Mouse (Mus musculus): ENCODE results near the gene Gm20388. TPM values are rescaled to one million over a fixed set of nuclear protein-coding genes. Genes with fewer than 3 reads are reported as not detected.

Gene Gm20388
- polyA plus RNA-seq, 1 experiment from 2014 or later: not detected

- H3K27ac ChIP-seq: no peak overlapping the region
- WGBS: 91% methylated on average over 5 of the region's 5 CpGs
- H3K27me3 ChIP-seq (ENCODE audit: control insufficient read depth, insufficient read depth, low read length): no peaks in the 10 kb centered on the region
- peaks cover 21% of the 10 kb centered on the region; the same call in 1 of the 2 replicates for H3K36me3 ChIP-seq (replicated peaks; ENCODE audit: control insufficient read depth, insufficient read depth)
- H3K9me3 ChIP-seq (ENCODE audit: control insufficient read depth, low read length): no peaks in the 10 kb centered on the region
- DNase-seq (ENCODE audit: low spot score): no peak
- ATAC-seq (ENCODE audit: low FRiP score): no peak
- no peak overlapping the region for H3K4me2 ChIP-seq (replicated peaks)
- no peak overlapping the region for H3K9ac ChIP-seq
- no peaks in the 10 kb centered on the region for H3K4me1 ChIP-seq (replicated peaks; ENCODE audit: control insufficient read depth, insufficient read depth, low read length)
- no peak overlapping the region for H3K4me3 ChIP-seq (replicated peaks; ENCODE audit: low read length)
Measured at GRCm38 (mm10) chr8:124373753-124374152, 4463.1 kb downstream of the Gm20388 start.

DNA sequence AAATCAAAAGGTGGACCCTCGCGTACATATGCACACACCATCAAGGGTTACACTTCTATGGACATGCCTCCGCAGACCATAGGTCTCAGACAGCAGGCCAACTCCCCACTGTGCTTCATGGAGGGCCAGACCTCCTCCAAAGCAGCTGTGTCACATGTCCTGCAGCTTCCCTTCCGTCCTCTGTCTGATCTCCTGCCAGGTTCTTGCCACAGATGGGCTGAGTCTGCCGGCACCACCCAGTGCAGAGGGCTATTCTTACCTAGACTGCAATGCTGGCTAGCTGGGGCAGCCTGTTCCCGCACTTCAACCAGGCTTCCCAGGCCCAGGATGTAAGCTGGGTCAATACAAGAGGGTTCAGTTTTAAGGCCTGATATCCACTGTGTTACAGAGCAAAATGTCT, 4464.5 kb downstream of the Gm20388 start:
- no peaks in the 10 kb centered on the region for H3K9me3 ChIP-seq (ENCODE audit: control insufficient read depth, low read length)
- H3K27ac ChIP-seq: no peak overlapping the region
- ATAC-seq (ENCODE audit: low FRiP score) (no peak), DNase-seq (ENCODE audit: low spot score) (no peak)
- no peaks in the 10 kb centered on the region for H3K27me3 ChIP-seq (ENCODE audit: control insufficient read depth, insufficient read depth, low read length)
- H3K9ac ChIP-seq: no peak overlapping the region
- 83% methylated on average over 6 of the region's 6 CpGs for WGBS
- H3K4me3 ChIP-seq (replicated peaks; ENCODE audit: low read length): no peak overlapping the region
- H3K4me2 ChIP-seq (replicated peaks): no peak overlapping the region
- no peaks in the 10 kb centered on the region for H3K4me1 ChIP-seq (replicated peaks; ENCODE audit: control insufficient read depth, insufficient read depth, low read length)
- peaks cover 16% of the 10 kb centered on the region; the same call in 1 of the 2 replicates for H3K36me3 ChIP-seq (replicated peaks; ENCODE audit: control insufficient read depth, insufficient read depth)

- H3K27me3 ChIP-seq (ENCODE audit: control insufficient read depth, insufficient read depth, low read length): no peaks in the 10 kb centered on the region
- WGBS: 89% methylated on average over 9 of the region's 9 CpGs
- H3K4me3 ChIP-seq (replicated peaks; ENCODE audit: low read length): no peak overlapping the region
- peaks cover 13% of the 10 kb centered on the region; the same call in 1 of the 2 replicates for H3K36me3 ChIP-seq (replicated peaks; ENCODE audit: control insufficient read depth, insufficient read depth)
- ATAC-seq (ENCODE audit: low FRiP score): no peak
- H3K4me1 ChIP-seq (replicated peaks; ENCODE audit: control insufficient read depth, insufficient read depth, low read length): no peaks in the 10 kb centered on the region
- no peak overlapping the region for H3K9ac ChIP-seq
- no peaks in the 10 kb centered on the region for H3K9me3 ChIP-seq (ENCODE audit: control insufficient read depth, low read length)
- no peak overlapping the region for H3K27ac ChIP-seq
- no peak overlapping the region for H3K4me2 ChIP-seq (replicated peaks)
- no peak for DNase-seq (ENCODE audit: low spot score)
Measured at GRCm38 (mm10) chr8:124375727-124376126, 4465.1 kb downstream of the Gm20388 start.

GRCm38 (mm10) chr8:124376406-124376805, 4465.8 kb downstream of the Gm20388 start:
- 94% methylated on average over 12 of the region's 12 CpGs for WGBS
- H3K9ac ChIP-seq: no peak overlapping the region
- H3K4me3 ChIP-seq (replicated peaks; ENCODE audit: low read length): no peak overlapping the region
- no peak overlapping the region for H3K4me2 ChIP-seq (replicated peaks)
- no peak for DNase-seq (ENCODE audit: low spot score)
- no peak for ATAC-seq (ENCODE audit: low FRiP score)
- H3K9me3 ChIP-seq (ENCODE audit: control insufficient read depth, low read length): no peaks in the 10 kb centered on the region
- H3K36me3 ChIP-seq (replicated peaks; ENCODE audit: control insufficient read depth, insufficient read depth): peaks cover 16% of the 10 kb centered on the region
- H3K27me3 ChIP-seq (ENCODE audit: control insufficient read depth, insufficient read depth, low read length): no peaks in the 10 kb centered on the region
- no peak overlapping the region for H3K27ac ChIP-seq
- no peaks in the 10 kb centered on the region for H3K4me1 ChIP-seq (replicated peaks; ENCODE audit: control insufficient read depth, insufficient read depth, low read length)

DNA sequence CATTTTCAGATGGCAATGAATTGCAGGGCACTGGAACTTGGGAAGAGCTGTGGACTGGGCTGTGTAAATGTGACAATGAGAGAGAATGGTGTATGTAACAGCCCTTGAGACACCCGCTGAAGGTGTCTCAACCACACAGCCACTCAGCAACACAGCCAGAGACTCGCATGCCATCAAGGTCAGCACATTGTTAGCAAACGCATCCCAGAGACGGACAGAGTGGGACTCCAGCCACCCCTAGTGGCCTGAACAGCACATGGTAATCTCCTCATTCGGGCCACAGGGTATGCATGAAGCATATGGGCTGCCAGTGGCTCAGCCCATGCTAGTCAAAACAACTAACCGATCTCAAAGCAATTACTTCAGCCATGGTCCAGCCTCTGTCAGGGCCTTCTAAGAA, 4468.6 kb downstream of the Gm20388 start:
- Histone ChIP-seq H3K4me1 (replicated peaks; ENCODE audit: control insufficient read depth, insufficient read depth, low read length) (peaks cover 9% of the 10 kb centered on the region), H3K9me3 (ENCODE audit: control insufficient read depth, low read length) (no peaks in the 10 kb centered on the region), H3K27ac (no peak overlapping the region), H3K4me2 (replicated peaks) (no peak overlapping the region), H3K27me3 (ENCODE audit: control insufficient read depth, insufficient read depth, low read length) (no peaks in the 10 kb centered on the region), H3K36me3 (replicated peaks; ENCODE audit: control insufficient read depth, insufficient read depth) (peaks cover 14% of the 10 kb centered on the region), H3K4me3 (replicated peaks; ENCODE audit: low read length) (no peak overlapping the region), H3K9ac (no peak overlapping the region)
- ATAC-seq (ENCODE audit: low FRiP score): no peak
- WGBS: 65% methylated on average over 6 of the region's 6 CpGs
- no peak for DNase-seq (ENCODE audit: low spot score)

DNA sequence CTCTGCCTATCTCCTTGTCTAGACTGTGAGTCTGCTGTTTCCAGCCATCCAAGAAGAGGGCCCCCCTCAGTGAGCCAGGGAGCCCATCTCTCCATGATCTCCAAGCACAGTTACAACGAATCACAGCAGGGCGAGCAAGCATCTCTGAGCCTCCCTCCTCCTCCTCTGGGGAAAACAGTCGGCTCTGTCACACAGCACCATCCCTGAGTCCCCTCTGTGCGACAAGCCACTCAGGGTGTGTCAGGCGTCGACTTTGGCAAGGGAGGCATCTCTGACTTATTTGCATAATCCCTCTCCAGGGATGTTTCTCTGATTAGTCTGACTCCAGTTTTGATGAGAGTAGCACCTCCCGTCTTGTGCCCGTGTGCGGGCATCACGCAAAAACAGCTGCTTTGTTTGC, 4471.6 kb downstream of the Gm20388 start:
- Histone ChIP-seq H3K9ac (no peak overlapping the region), H3K36me3 (replicated peaks; ENCODE audit: control insufficient read depth, insufficient read depth) (peaks cover 8% of the 10 kb centered on the region), H3K27ac (peak overlapping the region; percentile 64; the same call in 1 of the 2 replicates), H3K4me3 (replicated peaks; ENCODE audit: low read length) (no peak overlapping the region), H3K4me1 (replicated peaks; ENCODE audit: control insufficient read depth, insufficient read depth, low read length) (peaks cover 12% of the 10 kb centered on the region), H3K27me3 (ENCODE audit: control insufficient read depth, insufficient read depth, low read length) (no peaks in the 10 kb centered on the region), H3K4me2 (replicated peaks) (no peak overlapping the region), H3K9me3 (ENCODE audit: control insufficient read depth, low read length) (no peaks in the 10 kb centered on the region)
- 38% methylated on average over 10 of the region's 10 CpGs for WGBS
- ATAC-seq (ENCODE audit: low FRiP score): peak; percentile 69
- DNase-seq (ENCODE audit: low spot score): peak; percentile 39

DNA sequence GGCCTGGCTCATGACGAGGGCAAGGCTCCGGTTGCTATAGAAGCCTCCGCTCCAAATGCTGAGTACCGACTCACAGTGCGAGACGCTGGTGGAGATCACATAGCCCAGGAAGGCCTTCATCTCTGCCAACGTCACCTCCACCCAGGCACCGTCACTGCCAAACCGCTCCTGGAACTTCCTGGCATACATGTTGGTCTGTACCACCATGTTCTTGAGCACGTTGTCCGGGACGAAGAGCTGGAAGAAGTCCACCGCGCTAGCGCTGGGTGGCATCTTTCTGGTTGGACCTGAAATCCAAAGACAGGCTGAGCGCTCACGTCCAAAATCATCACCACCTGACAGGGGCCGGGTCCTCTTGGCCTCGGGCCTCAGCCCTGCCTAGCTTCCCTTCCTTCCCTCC, 4473.7 kb downstream of the Gm20388 start:
- 95% methylated on average over 19 of the region's 19 CpGs for WGBS
- Histone ChIP-seq H3K4me1 (replicated peaks; ENCODE audit: control insufficient read depth, insufficient read depth, low read length) (peaks cover 12% of the 10 kb centered on the region), H3K9me3 (ENCODE audit: control insufficient read depth, low read length) (no peaks in the 10 kb centered on the region), H3K27ac (no peak overlapping the region), H3K4me3 (replicated peaks; ENCODE audit: low read length) (no peak overlapping the region), H3K27me3 (ENCODE audit: control insufficient read depth, insufficient read depth, low read length) (no peaks in the 10 kb centered on the region), H3K4me2 (replicated peaks) (no peak overlapping the region), H3K36me3 (replicated peaks; ENCODE audit: control insufficient read depth, insufficient read depth) (peaks cover 8% of the 10 kb centered on the region; the same call in 1 of the 2 replicates), H3K9ac (no peak overlapping the region)
- DNase-seq (ENCODE audit: low spot score): no peak
- no peak for ATAC-seq (ENCODE audit: low FRiP score)

DNA sequence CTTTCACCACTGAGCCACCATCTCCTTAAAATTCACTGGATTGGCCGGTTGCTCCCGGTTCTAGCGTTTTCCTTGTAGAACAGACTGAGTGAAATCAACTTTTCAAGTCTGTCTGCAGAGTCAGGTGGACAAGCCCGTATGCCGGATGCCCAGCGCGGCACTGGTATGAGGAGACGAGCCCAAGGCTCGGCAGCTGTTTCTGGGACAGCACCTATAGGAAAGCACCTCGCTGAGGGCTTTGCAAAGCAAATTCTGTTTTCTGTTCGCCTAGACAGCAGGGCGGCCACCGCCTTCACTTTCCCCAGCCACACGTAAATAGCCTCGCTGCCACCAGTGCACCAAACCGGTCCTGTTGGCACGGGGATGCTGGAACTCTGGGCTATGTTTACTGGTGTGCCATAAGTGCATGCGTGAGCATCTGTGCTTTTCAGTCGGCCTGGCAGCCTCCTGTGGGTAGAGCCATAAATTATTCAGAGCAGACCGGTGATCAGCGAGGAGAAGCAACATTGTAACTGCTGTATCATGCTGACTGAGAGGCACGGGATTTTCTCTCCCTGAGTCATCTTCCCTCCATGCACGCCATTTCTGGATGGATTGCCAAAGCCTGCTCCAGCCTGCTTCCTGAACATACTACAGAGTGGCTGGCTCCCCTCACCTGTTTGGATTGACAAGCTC, 4475.7 kb downstream of the Gm20388 start:
- peak; percentile 54; the same call in 1 of the 2 replicates for ATAC-seq (ENCODE audit: low FRiP score)
- Histone ChIP-seq H3K36me3 (replicated peaks; ENCODE audit: control insufficient read depth, insufficient read depth) (peaks cover 6% of the 10 kb centered on the region; the same call in 1 of the 2 replicates), H3K4me1 (replicated peaks; ENCODE audit: control insufficient read depth, insufficient read depth, low read length) (peaks cover 12% of the 10 kb centered on the region), H3K9ac (no peak overlapping the region), H3K27ac (peak overlapping the region; percentile 36; the same call in 1 of the 2 replicates), H3K4me2 (replicated peaks) (no peak overlapping the region), H3K9me3 (ENCODE audit: control insufficient read depth, low read length) (no peaks in the 10 kb centered on the region), H3K27me3 (ENCODE audit: control insufficient read depth, insufficient read depth, low read length) (no peaks in the 10 kb centered on the region), H3K4me3 (replicated peaks; ENCODE audit: low read length) (no peak overlapping the region)
- DNase-seq (ENCODE audit: low spot score): peak; percentile 37
- 71% methylated on average over 23 of the region's 23 CpGs for WGBS

GRCm38 (mm10) chr8:124389495-124389894, 4478.9 kb downstream of the Gm20388 start:
- no peak overlapping the region for H3K27ac ChIP-seq
- 0 out of 2 replicates have a peak, but pooled peaks cover 3% of the 10 kb centered on the region for H3K4me1 ChIP-seq (replicated peaks; ENCODE audit: control insufficient read depth, insufficient read depth, low read length)
- H3K9ac ChIP-seq: no peak overlapping the region
- no peaks in the 10 kb centered on the region for H3K27me3 ChIP-seq (ENCODE audit: control insufficient read depth, insufficient read depth, low read length)
- DNase-seq (ENCODE audit: low spot score) (no peak), ATAC-seq (ENCODE audit: low FRiP score) (no peak)
- H3K4me2 ChIP-seq (replicated peaks): no peak overlapping the region
- H3K4me3 ChIP-seq (replicated peaks; ENCODE audit: low read length): no peak overlapping the region
- 87% methylated on average over 11 of the region's 11 CpGs for WGBS
- no peaks in the 10 kb centered on the region for H3K36me3 ChIP-seq (replicated peaks; ENCODE audit: control insufficient read depth, insufficient read depth)
- H3K9me3 ChIP-seq (ENCODE audit: control insufficient read depth, low read length): no peaks in the 10 kb centered on the region
